Mouse (Mus musculus): Measurements from ENCODE around the gene Rrn3.
"Not testable (repeated sequence)": the region's sequence is repeated elsewhere in the genome, so short reads cannot be mapped to it uniquely, and the experiment has no call there.

Gene Rrn3

GRCm38 (mm10) chr16:13793441-13793840 lies 12.9 kb downstream of the Rrn3 start:
- not testable (repeated sequence) for DNase-seq

GRCm38 (mm10) chr16:13796746-13797175 lies 16.3 kb downstream of the Rrn3 start:
- DNase-seq, result no peak

GRCm38 (mm10) chr16:13801231-13801630 lies 20.7 kb downstream of the Rrn3 start:
- no peak for DNase-seq

- DNase-seq, result peak in 1 of 2 experiments; percentile 40
Observed at GRCm38 (mm10) chr16:13804666-13805065, 24.2 kb downstream of the Rrn3 start.

- DNase-seq, result no peak
Observed at GRCm38 (mm10) chr16:13807616-13808015, 27.1 kb downstream of the Rrn3 start.

- no peak for DNase-seq
Observed at GRCm38 (mm10) chr16:13808410-13808809, 27.9 kb downstream of the Rrn3 start.

GRCm38 (mm10) chr16:13812152-13812551 lies 31.6 kb downstream of the Rrn3 start:
- DNase-seq, result no peak

- DNase-seq, result no peak
Observed at GRCm38 (mm10) chr16:13813200-13813599, 32.7 kb downstream of the Rrn3 start.

GRCm38 (mm10) chr16:13818560-13819393 lies 38.3 kb downstream of the Rrn3 start, which contains the start of gene Ntan1:
Ntan1 (plus strand) TSS chr16:13818845.
- DNase-seq, result peak; percentile 98 to 99

GRCm38 (mm10) chr16:13819394-13819743 lies 38.9 kb downstream of the Rrn3 start:
- no peak for DNase-seq

GRCm38 (mm10) chr16:13819806-13820500 lies 39.4 kb downstream of the Rrn3 start:
- no peak for DNase-seq

- no peak for DNase-seq
Observed at GRCm38 (mm10) chr16:13820771-13821170, 40.3 kb downstream of the Rrn3 start.

GRCm38 (mm10) chr16:13825781-13826490 lies 45.4 kb downstream of the Rrn3 start:
- no peak for DNase-seq

- DNase-seq, result no peak
Observed at GRCm38 (mm10) chr16:13826511-13826910, 46.0 kb downstream of the Rrn3 start.

- no peak for DNase-seq
Observed at GRCm38 (mm10) chr16:13830444-13830843, 49.9 kb downstream of the Rrn3 start.

- DNase-seq, result no peak
Observed at GRCm38 (mm10) chr16:13831606-13832005, 51.1 kb downstream of the Rrn3 start.

- no peak for DNase-seq
Observed at GRCm38 (mm10) chr16:13834382-13834781, 53.9 kb downstream of the Rrn3 start.

GRCm38 (mm10) chr16:13840056-13840455 lies 59.5 kb downstream of the Rrn3 start:
- DNase-seq, result no peak

GRCm38 (mm10) chr16:13840956-13841355 lies 60.4 kb downstream of the Rrn3 start:
- no peak for DNase-seq

GRCm38 (mm10) chr16:13845031-13845430 lies 64.5 kb downstream of the Rrn3 start:
- no peak for DNase-seq

GRCm38 (mm10) chr16:13846675-13847074 lies 66.2 kb downstream of the Rrn3 start:
- DNase-seq, result no peak

GRCm38 (mm10) chr16:13848310-13848709 lies 67.8 kb downstream of the Rrn3 start:
- no peak for DNase-seq

GRCm38 (mm10) chr16:13851446-13851845 lies 70.9 kb downstream of the Rrn3 start:
- DNase-seq, result no peak
